Mouse (Mus musculus): ENCODE data around the gene Rsbn1l. TPM values are rescaled to one million over a fixed set of nuclear protein-coding genes. Genes with fewer than 3 reads are reported as not detected.
"Not testable (repeated sequence)": the region's sequence is repeated elsewhere in the genome, so short reads cannot be mapped to it uniquely, and the experiment has no call there.

Gene Rsbn1l
- polyA plus RNA-seq, 1 experiment from 2014 or later, result 5.2 TPM

DNA sequence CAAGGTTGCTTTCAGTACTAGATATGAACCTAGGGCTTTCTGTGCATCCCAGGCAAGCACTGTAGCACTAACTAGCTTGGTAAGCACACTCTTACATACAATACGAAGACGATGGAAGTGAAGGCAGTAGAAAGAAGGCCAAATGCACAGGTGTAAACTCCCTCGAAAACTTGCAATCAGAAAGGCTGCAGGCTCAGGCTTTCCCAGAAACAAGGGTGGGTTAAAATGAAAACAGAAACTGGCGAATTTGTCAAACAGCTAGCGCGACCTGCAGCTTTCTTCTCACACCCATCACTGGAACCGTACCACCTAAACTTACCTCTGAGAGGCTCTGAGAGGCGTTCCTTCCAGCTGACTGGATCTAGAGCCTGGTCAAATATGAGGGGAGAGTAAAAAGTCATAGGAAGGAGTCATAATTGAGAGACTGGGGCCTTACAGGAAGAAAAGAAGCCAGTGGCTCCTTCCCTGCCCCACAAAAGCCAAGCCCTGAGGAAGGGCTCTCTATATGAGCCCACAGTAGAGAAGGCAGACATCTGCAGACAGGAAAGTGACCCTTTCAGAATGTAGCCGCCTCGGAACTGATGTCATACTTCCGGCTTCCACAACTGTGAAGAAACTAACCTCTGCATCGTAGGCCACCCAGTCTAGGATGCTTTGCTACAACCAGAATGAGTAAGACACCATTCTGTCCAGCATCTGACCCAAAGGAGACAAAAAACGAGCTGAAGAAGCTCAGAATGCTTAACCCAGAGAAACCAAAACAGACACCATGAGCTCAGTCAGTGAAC, 11.0 kb downstream of the Rsbn1l start:
- no peak for DNase-seq (ENCODE audit: extremely low spot score, low spot score)
- Histone ChIP-seq H3K9me3 (no peaks in the 10 kb centered on the region), H3K4me1 (peaks cover 18% of the 10 kb centered on the region), H3K4me3 (no peak overlapping the region), H3K27me3 (ENCODE audit: poor library complexity, severe bottlenecking) (no peaks in the 10 kb centered on the region), H3K36me3 (replicated peaks) (peaks cover 7% of the 10 kb centered on the region; the same call in 1 of the 2 replicates), H3K27ac (no peak overlapping the region)
- WGBS, result 84% methylated on average over 13 of the region's 13 CpGs

- not testable (repeated sequence) for H3K36me3 ChIP-seq (replicated peaks); H3K9me3 ChIP-seq; H3K27ac ChIP-seq; H3K27me3 ChIP-seq (ENCODE audit: poor library complexity, severe bottlenecking); DNase-seq (ENCODE audit: extremely low spot score, low spot score); H3K4me3 ChIP-seq
- 88% methylated on average over 3 of the region's 4 CpGs for WGBS
- H3K4me1 ChIP-seq, result peaks cover 10% of the 10 kb centered on the region
These were observed 12.4 kb downstream of the Rsbn1l start for GRCm38 (mm10) chr5:20943791-20944190.

GRCm38 (mm10) chr5:20942523-20942922, 13.7 kb downstream of the Rsbn1l start:
- Histone ChIP-seq H3K4me3 (no peak overlapping the region), H3K27me3 (ENCODE audit: poor library complexity, severe bottlenecking) (no peaks in the 10 kb centered on the region), H3K4me1 (peaks cover 14% of the 10 kb centered on the region), H3K9me3 (no peaks in the 10 kb centered on the region), H3K36me3 (replicated peaks) (peaks cover 8% of the 10 kb centered on the region; the same call in 1 of the 2 replicates), H3K27ac (no peak overlapping the region)
- no peak for DNase-seq (ENCODE audit: extremely low spot score, low spot score)
- WGBS, result 93% methylated on average over 3 of the region's 3 CpGs

GRCm38 (mm10) chr5:20941205-20941604, 15.0 kb downstream of the Rsbn1l start:
- Histone ChIP-seq H3K27ac (no peak overlapping the region), H3K27me3 (ENCODE audit: poor library complexity, severe bottlenecking) (no peaks in the 10 kb centered on the region), H3K36me3 (replicated peaks) (peaks cover 8% of the 10 kb centered on the region; the same call in 1 of the 2 replicates), H3K9me3 (no peaks in the 10 kb centered on the region), H3K4me1 (peaks cover 14% of the 10 kb centered on the region), H3K4me3 (no peak overlapping the region)
- 67% methylated on average over 5 of the region's 5 CpGs for WGBS
- no peak for DNase-seq (ENCODE audit: extremely low spot score, low spot score)

- no peaks in the 10 kb centered on the region for H3K9me3 ChIP-seq
- WGBS, result 82% methylated on average over 4 of the region's 4 CpGs
- H3K27ac ChIP-seq, result no peak overlapping the region
- H3K27me3 ChIP-seq (ENCODE audit: poor library complexity, severe bottlenecking), result no peaks in the 10 kb centered on the region
- H3K36me3 ChIP-seq (replicated peaks), result peaks cover 11% of the 10 kb centered on the region; the same call in 1 of the 2 replicates
- H3K4me1 ChIP-seq, result peaks cover 14% of the 10 kb centered on the region
- DNase-seq (ENCODE audit: extremely low spot score, low spot score), result no peak
- no peak overlapping the region for H3K4me3 ChIP-seq
These were observed 15.5 kb downstream of the Rsbn1l start for GRCm38 (mm10) chr5:20940696-20941095.

DNA sequence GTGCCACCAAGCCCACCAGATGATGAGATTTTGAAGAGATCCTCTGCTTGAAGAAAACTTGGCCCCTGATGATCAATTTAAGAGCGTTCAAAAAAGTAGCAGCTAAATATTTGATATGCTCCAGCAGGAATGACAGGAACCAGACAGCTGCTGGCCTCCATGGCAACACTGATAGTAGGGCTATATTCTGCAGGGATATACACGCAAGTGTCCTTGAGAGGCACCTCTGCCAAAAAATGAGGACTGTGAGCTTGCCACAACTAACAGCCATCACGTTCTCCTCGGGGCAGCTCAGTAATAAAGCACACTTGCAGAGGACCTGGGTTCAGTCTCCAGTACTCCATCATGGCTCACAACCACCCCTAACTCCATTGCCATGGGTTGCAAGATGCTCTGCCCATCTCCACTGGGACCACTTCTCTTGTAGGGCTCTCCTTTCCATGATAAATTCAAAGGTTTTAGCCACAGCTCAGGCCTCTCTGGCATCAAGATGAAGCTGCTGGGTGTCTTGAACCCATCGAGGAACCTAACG, 16.1 kb downstream of the Rsbn1l start:
- H3K9me3 ChIP-seq, result no peaks in the 10 kb centered on the region
- no peaks in the 10 kb centered on the region for H3K27me3 ChIP-seq (ENCODE audit: poor library complexity, severe bottlenecking)
- H3K4me1 ChIP-seq, result peaks cover 9% of the 10 kb centered on the region
- no peak overlapping the region for H3K4me3 ChIP-seq
- WGBS, result 95% methylated on average over 6 of the region's 6 CpGs
- DNase-seq (ENCODE audit: extremely low spot score, low spot score), result no peak
- H3K27ac ChIP-seq, result no peak overlapping the region
- H3K36me3 ChIP-seq (replicated peaks), result peaks cover 14% of the 10 kb centered on the region; the same call in 1 of the 2 replicates

DNA sequence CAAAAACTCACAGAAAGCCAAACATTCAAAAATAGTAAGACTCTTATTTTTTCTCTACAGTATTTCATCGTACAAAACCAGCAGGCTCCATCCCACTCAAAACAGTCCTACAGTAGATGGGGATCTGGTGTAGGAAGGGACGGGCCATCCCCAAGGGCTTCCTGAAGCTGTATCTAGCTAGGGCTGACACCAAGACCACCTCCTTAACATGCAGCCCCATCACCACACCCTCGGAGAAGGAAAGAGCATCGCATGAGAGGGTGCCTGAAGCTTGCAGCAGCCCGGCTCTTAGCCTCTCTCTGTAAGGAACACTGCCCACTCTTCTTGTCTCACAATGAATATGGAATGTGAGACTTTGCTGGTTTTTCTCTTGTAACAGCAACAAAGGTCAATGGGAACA, 17.7 kb downstream of the Rsbn1l start:
- no peak overlapping the region for H3K27ac ChIP-seq
- no peak for DNase-seq (ENCODE audit: extremely low spot score, low spot score)
- H3K36me3 ChIP-seq (replicated peaks), result peaks cover 14% of the 10 kb centered on the region; the same call in 1 of the 2 replicates
- H3K27me3 ChIP-seq (ENCODE audit: poor library complexity, severe bottlenecking), result no peaks in the 10 kb centered on the region
- peaks cover 7% of the 10 kb centered on the region for H3K4me1 ChIP-seq
- no peak overlapping the region for H3K4me3 ChIP-seq
- 79% methylated on average over 5 of the region's 5 CpGs for WGBS
- no peaks in the 10 kb centered on the region for H3K9me3 ChIP-seq

DNA sequence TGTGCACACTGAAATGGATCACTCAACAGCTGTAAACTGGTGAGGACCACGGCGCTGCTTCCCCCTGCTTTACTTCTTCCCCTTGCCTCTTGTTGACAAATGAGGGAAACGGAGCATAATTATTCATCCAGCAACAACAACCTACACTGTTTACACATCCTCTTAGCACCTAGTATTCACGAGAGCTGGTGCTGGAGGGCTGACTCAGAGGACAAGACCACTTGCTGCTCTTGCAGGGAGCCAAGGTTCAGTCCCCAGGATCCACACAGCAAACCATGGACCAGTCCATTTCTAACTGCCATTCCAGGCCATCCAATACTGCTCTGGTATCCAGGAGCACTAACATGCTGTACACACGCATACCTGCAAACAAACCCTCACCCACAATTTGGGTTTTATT, 20.3 kb downstream of the Rsbn1l start:
- Histone ChIP-seq H3K4me3 (no peak overlapping the region), H3K36me3 (replicated peaks) (peaks cover 14% of the 10 kb centered on the region; the same call in 1 of the 2 replicates), H3K9me3 (no peaks in the 10 kb centered on the region), H3K4me1 (peaks cover 7% of the 10 kb centered on the region), H3K27me3 (ENCODE audit: poor library complexity, severe bottlenecking) (no peaks in the 10 kb centered on the region), H3K27ac (no peak overlapping the region)
- no peak for DNase-seq (ENCODE audit: extremely low spot score, low spot score)
- 89% methylated on average over 5 of the region's 5 CpGs for WGBS

DNA sequence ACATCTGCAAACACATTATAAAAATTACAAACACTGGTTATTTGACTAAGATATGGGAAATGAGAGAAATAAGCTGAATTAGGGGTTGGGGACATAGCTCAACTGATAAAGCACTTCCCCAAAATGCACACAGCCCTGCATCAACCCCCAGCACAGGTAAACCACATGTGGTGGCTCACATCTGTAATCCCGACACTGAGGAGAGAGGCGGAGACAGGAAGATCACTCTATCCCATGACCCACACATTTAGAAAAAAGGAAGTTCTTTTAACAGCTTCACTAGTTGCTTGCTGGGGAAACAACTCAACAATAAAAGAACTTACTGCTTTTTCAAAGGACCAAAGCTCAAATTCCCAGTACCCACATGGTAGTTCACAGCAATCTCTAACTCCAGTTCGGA, 23.6 kb downstream of the Rsbn1l start:
- WGBS, result 94% methylated on average over 3 of the region's 3 CpGs
- 0 out of 2 replicates have a peak, but pooled peaks cover 5% of the 10 kb centered on the region for H3K36me3 ChIP-seq (replicated peaks)

DNA sequence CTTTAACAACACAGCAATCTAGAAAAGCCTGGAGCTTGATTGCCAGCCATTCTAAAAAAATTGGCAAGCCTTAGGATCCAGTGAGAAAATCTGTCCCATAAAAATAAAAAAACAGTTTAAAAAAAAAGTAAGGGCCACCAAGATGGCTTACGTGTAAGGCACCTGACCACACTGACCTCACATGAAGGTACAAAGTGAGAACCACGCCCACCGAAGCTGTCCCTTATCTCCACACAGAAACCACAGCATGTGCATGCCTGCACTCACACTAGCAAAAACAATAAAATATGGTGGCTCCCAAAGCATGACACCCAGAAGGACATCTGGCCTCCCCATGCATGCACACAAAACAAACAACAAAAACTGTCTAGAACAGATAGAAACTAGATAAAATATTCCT, 24.9 kb downstream of the Rsbn1l start:
- H3K27ac ChIP-seq, result no peak overlapping the region
- 90% methylated on average over 3 of the region's 3 CpGs for WGBS
- peaks cover 8% of the 10 kb centered on the region; the same call in 1 of the 2 replicates for H3K36me3 ChIP-seq (replicated peaks)
- H3K4me1 ChIP-seq, result no peaks in the 10 kb centered on the region
- H3K27me3 ChIP-seq (ENCODE audit: poor library complexity, severe bottlenecking), result no peaks in the 10 kb centered on the region
- H3K4me3 ChIP-seq, result no peak overlapping the region
- no peak for DNase-seq (ENCODE audit: extremely low spot score, low spot score)
- no peaks in the 10 kb centered on the region for H3K9me3 ChIP-seq

More for the DNA sequence above, 23.6 kb downstream of the Rsbn1l start:
- Histone ChIP-seq H3K9me3 (no peaks in the 10 kb centered on the region), H3K4me1 (no peaks in the 10 kb centered on the region), H3K4me3 (no peak overlapping the region), H3K27me3 (ENCODE audit: poor library complexity, severe bottlenecking) (no peaks in the 10 kb centered on the region), H3K27ac (no peak overlapping the region)
- no peak for DNase-seq (ENCODE audit: extremely low spot score, low spot score)

GRCm38 (mm10) chr5:20930430-20930829, 25.8 kb downstream of the Rsbn1l start:
- no peak for DNase-seq (ENCODE audit: extremely low spot score, low spot score)
- Histone ChIP-seq H3K27me3 (ENCODE audit: poor library complexity, severe bottlenecking) (no peaks in the 10 kb centered on the region), H3K4me3 (no peak overlapping the region), H3K27ac (no peak overlapping the region), H3K4me1 (no peaks in the 10 kb centered on the region), H3K36me3 (replicated peaks) (peaks cover 8% of the 10 kb centered on the region; the same call in 1 of the 2 replicates), H3K9me3 (no peaks in the 10 kb centered on the region)

- no peak overlapping the region for H3K27ac ChIP-seq
- 91% methylated on average over 6 of the region's 6 CpGs for WGBS
- no peak for DNase-seq (ENCODE audit: extremely low spot score, low spot score)
- peaks cover 8% of the 10 kb centered on the region; the same call in 1 of the 2 replicates for H3K36me3 ChIP-seq (replicated peaks)
- H3K4me1 ChIP-seq, result no peaks in the 10 kb centered on the region
- H3K9me3 ChIP-seq, result no peaks in the 10 kb centered on the region
- H3K27me3 ChIP-seq (ENCODE audit: poor library complexity, severe bottlenecking), result no peaks in the 10 kb centered on the region
- H3K4me3 ChIP-seq, result no peak overlapping the region
These were observed 26.5 kb downstream of the Rsbn1l start for GRCm38 (mm10) chr5:20929669-20930151.

GRCm38 (mm10) chr5:20925451-20925850, 30.7 kb downstream of the Rsbn1l start:
- Histone ChIP-seq H3K27ac (no peak overlapping the region), H3K36me3 (replicated peaks) (peaks cover 15% of the 10 kb centered on the region), H3K4me1 (no peaks in the 10 kb centered on the region), H3K27me3 (ENCODE audit: poor library complexity, severe bottlenecking) (no peaks in the 10 kb centered on the region), H3K9me3 (no peaks in the 10 kb centered on the region), H3K4me3 (no peak overlapping the region)
- DNase-seq (ENCODE audit: extremely low spot score, low spot score), result no peak
- WGBS, result 81% methylated on average over 3 of the region's 3 CpGs
